ENCODE assay signal across 8 mouse cellular contexts in the genomic region with DNA sequence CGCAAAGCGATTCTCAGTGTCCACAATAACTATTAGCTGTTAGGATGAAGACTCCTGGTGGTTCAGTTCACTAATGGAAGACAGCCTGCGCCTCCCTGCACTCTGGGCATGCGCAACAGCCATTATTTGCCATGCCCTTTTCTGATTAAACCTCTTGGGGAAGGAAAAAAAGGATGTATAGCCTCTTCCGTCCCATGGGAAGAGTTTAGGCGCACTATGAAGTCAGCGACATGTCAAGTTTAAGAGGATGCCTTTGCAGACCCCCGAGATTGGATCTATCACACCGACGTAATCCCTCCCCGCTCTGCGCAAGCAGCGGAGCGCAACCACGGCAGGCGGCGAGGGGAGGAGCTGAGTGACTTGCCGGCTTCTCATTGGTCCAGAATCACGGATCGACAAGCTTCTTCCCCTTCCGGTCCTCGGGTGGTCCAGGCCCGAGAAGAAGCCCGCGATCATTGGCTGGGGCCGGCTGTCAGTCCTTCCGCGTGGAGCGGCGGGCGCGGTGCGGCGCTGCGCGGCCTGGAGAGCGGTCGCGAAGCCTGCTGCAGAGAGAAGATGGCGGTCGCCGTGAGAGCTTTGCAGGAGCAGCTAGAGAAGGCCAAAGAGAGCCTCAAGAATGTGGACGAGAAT. TPM values are rescaled to one million over a fixed set of nuclear protein-coding genes. Genes with fewer than 3 reads are reported as not detected.
A peak's percentile ranks its signal among the peaks of the same experiment; 100 is the strongest.
DNase-seq lines count a peak whose midpoint lies in the region; ATAC-seq and TF ChIP-seq lines count a peak whose summit lies in the region.

A gene (plus strand): TSS at position 437 of the 630 bp plus-strand sequence.

- H3ac ChIP-seq in C2C12 (ENCODE audit: control insufficient read depth, insufficient read length, low read depth) (peak within 1 kb of the TSS; percentile 92), myocyte (ENCODE audit: control insufficient read depth, insufficient read length) (peak within 1 kb of the TSS; percentile 69)

- H3K9ac ChIP-seq in heart, embryonic 11.5 days (ENCODE audit: low read depth, low read length): peak within 1 kb of the TSS; percentile 99
- peak within 1 kb of the TSS; percentile 100 for H3K9ac ChIP-seq in kidney, embryonic 16.5 days (replicated peaks; ENCODE audit: low read length)
- H3K9ac ChIP-seq in liver, adult 2 months (ENCODE audit: low read depth, low read length): peak within 1 kb of the TSS; percentile 88

- H3K27ac ChIP-seq in heart, embryonic 11.5 days (ENCODE audit: low read depth, low read length): peak within 1 kb of the TSS; percentile 92
- H3K27ac ChIP-seq in kidney, embryonic 16.5 days (ENCODE audit: low read length): peak within 1 kb of the TSS; percentile 92
- peak within 1 kb of the TSS; percentile 80 for H3K27ac ChIP-seq in liver, adult 2 months (replicated peaks; ENCODE audit: insufficient read depth, low read depth, low read length)

- H3K4me1 ChIP-seq in erythroblast, embryonic 14.5 days (ENCODE audit: control insufficient read depth): peaks cover 32% of the 10 kb centered on the region
- H3K4me1 ChIP-seq in heart, embryonic 11.5 days (ENCODE audit: control insufficient read depth, insufficient read depth, low read length): no peaks in the 10 kb centered on the region
- peaks cover 9% of the 10 kb centered on the region; the same call in 1 of the 2 replicates for H3K4me1 ChIP-seq in kidney, embryonic 16.5 days (ENCODE audit: insufficient read depth, low read length)
- peaks cover 3% of the 10 kb centered on the region for H3K4me1 ChIP-seq in liver, adult 2 months (ENCODE audit: control insufficient read depth, insufficient read depth, low read length)

- under 1% methylated on average over 43 of the region's 43 CpGs for WGBS in heart, embryonic 11.5 days (ENCODE audit: insufficient replicate concordance)
- under 1% methylated on average over 43 of the region's 43 CpGs for WGBS in kidney, embryonic 16.5 days
- WGBS in liver, adult 2 months: under 1% methylated on average over 43 of the region's 43 CpGs

- peaks cover 31% of the 10 kb centered on the region for H3K79me3 ChIP-seq in C2C12 (ENCODE audit: low read depth)

- TF ChIP-seq CTCF in C2C12 (IDR thresholded peaks at IDR 0.05; ENCODE audit: control insufficient read depth, insufficient read depth, insufficient read length): no peak
- TF ChIP-seq CTCF in brain, embryonic 14.5 days (IDR thresholded peaks at IDR 0.05; ENCODE audit: borderline replicate concordance, extremely low read depth, insufficient read depth, insufficient read length): peak; percentile 27; the same call in 1 of the 2 replicates
- TF ChIP-seq CTCF in liver, adult 2 months (IDR thresholded peaks at IDR 0.05; ENCODE audit: low read depth, low read length): peak; percentile 14; the same call in 1 of the 2 replicates

- peak within 1 kb of the TSS; percentile 91 for H3K4me2 ChIP-seq in heart, embryonic 11.5 days
- peak within 1 kb of the TSS; percentile 96 for H3K4me2 ChIP-seq in kidney, embryonic 16.5 days (replicated peaks; ENCODE audit: low read depth, low read length)
- peak within 1 kb of the TSS; percentile 95 for H3K4me2 ChIP-seq in myocyte (ENCODE audit: low read depth)

- H3K36me3 ChIP-seq in C2C12 (ENCODE audit: control insufficient read depth, insufficient read depth) (peaks cover 37% of the 10 kb centered on the region), myocyte (ENCODE audit: control insufficient read depth, insufficient read depth) (peaks cover 35% of the 10 kb centered on the region)
- H3K36me3 ChIP-seq in erythroblast, embryonic 14.5 days (ENCODE audit: control insufficient read depth): peaks cover 36% of the 10 kb centered on the region
- peaks cover 24% of the 10 kb centered on the region for H3K36me3 ChIP-seq in heart, embryonic 11.5 days (ENCODE audit: control insufficient read depth, insufficient read depth, low read length)
- H3K36me3 ChIP-seq in kidney, embryonic 16.5 days (ENCODE audit: insufficient read depth, low read length): peaks cover 33% of the 10 kb centered on the region
- peaks cover 31% of the 10 kb centered on the region for H3K36me3 ChIP-seq in liver, adult 2 months (ENCODE audit: control insufficient read depth, insufficient read depth, low read length)
- H3K36me3 ChIP-seq in splenic B cell, adult 2 months (ENCODE audit: control insufficient read depth, insufficient read depth, low read length, poor library complexity, severe bottlenecking): peaks cover 8% of the 10 kb centered on the region; the same call in 1 of the 2 replicates

- H3K9me3 ChIP-seq in erythroblast, embryonic 14.5 days (ENCODE audit: control insufficient read depth, low read length): no peaks in the 10 kb centered on the region
- H3K9me3 ChIP-seq in heart, embryonic 11.5 days (replicated peaks; ENCODE audit: control insufficient read depth, low read length): no peaks in the 10 kb centered on the region
- H3K9me3 ChIP-seq in kidney, embryonic 16.5 days (ENCODE audit: low read length): no peaks in the 10 kb centered on the region

- peak; percentile 99 for ATAC-seq in heart, embryonic 11.5 days (replicated peaks; ENCODE audit: insufficient number of reproducible peaks, low FRiP score, low TSS enrichment)
- ATAC-seq in kidney, embryonic 16.5 days (ENCODE audit: low FRiP score, low TSS enrichment): peak; percentile 100

- H3K27me3 ChIP-seq in C2C12 (ENCODE audit: control insufficient read depth, insufficient read depth, insufficient read length): no peaks in the 10 kb centered on the region
- H3K27me3 ChIP-seq in erythroblast, embryonic 14.5 days (ENCODE audit: control insufficient read depth): no peaks in the 10 kb centered on the region
- H3K27me3 ChIP-seq in heart, embryonic 11.5 days (ENCODE audit: control insufficient read depth, insufficient read depth, low read length): no peaks in the 10 kb centered on the region
- no peaks in the 10 kb centered on the region for H3K27me3 ChIP-seq in kidney, embryonic 16.5 days (ENCODE audit: insufficient read depth, low read length)
- H3K27me3 ChIP-seq in liver, adult 2 months (ENCODE audit: control insufficient read depth, insufficient read depth, low read length): no peaks in the 10 kb centered on the region
- no peaks in the 10 kb centered on the region for H3K27me3 ChIP-seq in myocyte (ENCODE audit: control insufficient read depth, insufficient read depth, insufficient read length)
- H3K27me3 ChIP-seq in splenic B cell, adult 2 months (ENCODE audit: control insufficient read depth, insufficient read depth, low read length, poor library complexity, severe bottlenecking): no peaks in the 10 kb centered on the region

- H3K4me3 ChIP-seq in C2C12 (ENCODE audit: insufficient read depth, poor library complexity, severe bottlenecking) (peak within 1 kb of the TSS; percentile 93), myocyte (peak within 1 kb of the TSS; percentile 84)
- peak within 1 kb of the TSS; percentile 98 for H3K4me3 ChIP-seq in erythroblast, embryonic 14.5 days (replicated peaks)
- H3K4me3 ChIP-seq in heart, embryonic 11.5 days (ENCODE audit: low read depth, low read length): peak within 1 kb of the TSS; percentile 100
- H3K4me3 ChIP-seq in kidney, embryonic 16.5 days (ENCODE audit: low read length): peak within 1 kb of the TSS; percentile 98
- H3K4me3 ChIP-seq in liver, adult 2 months (ENCODE audit: insufficient read depth, low read depth, low read length): peak within 1 kb of the TSS; percentile 78

- H3K79me2 ChIP-seq in C2C12 (ENCODE audit: control insufficient read depth, insufficient read depth): peaks cover 46% of the 10 kb centered on the region
- H3K79me2 ChIP-seq in liver, adult 2 months (ENCODE audit: control insufficient read depth, insufficient read depth, low read length): peaks cover 6% of the 10 kb centered on the region
- H3K79me2 ChIP-seq in myocyte (ENCODE audit: control insufficient read depth, insufficient read depth): peaks cover 25% of the 10 kb centered on the region

- peak; percentile 81 for TF ChIP-seq POLR2A in brain, embryonic 14.5 days (IDR thresholded peaks at IDR 0.05; ENCODE audit: borderline replicate concordance, extremely low read depth, insufficient read depth, insufficient read length, poor library complexity, severe bottlenecking)
- peak; percentile 76 for TF ChIP-seq POLR2A in liver, adult 2 months (IDR thresholded peaks at IDR 0.05; ENCODE audit: extremely low read depth, insufficient read depth, low read length)
- TF ChIP-seq POLR2A in myocyte (IDR thresholded peaks at IDR 0.05; ENCODE audit: insufficient read length, low read depth): peak; percentile 79

- peak; percentile 99 for DNase-seq in brain, embryonic 14.5 days (ENCODE audit: low read depth)
- DNase-seq in liver, adult 2 months (ENCODE audit: extremely low read depth, low read depth, low spot score): peak; percentile 92
- DNase-seq in splenic B cell, adult 2 months (ENCODE audit: low read depth, low spot score): peak; percentile 97

TF ChIP-seq in C2C12, 6 proteins besides CTCF, POLR2A, EP300 and RAD21:
- TF ChIP-seq MAX (IDR thresholded peaks at IDR 0.05) (peak; percentile 67), USF1 (IDR thresholded peaks at IDR 0.05; ENCODE audit: low read depth) (no peak)

TF ChIP-seq in myocyte, 11 proteins besides CTCF, POLR2A, EP300 and RAD21:
- TF ChIP-seq TCF12 (IDR thresholded peaks at IDR 0.05; ENCODE audit: insufficient read depth, poor library complexity, severe bottlenecking): no peak
- peak; percentile 76 for TF ChIP-seq POLR2AphosphoS2 (IDR thresholded peaks at IDR 0.05; ENCODE audit: insufficient read length, low read depth)
- TF ChIP-seq MAX (IDR thresholded peaks at IDR 0.05; ENCODE audit: low read depth): peak; percentile 21

RNA-seq across cellular contexts. Expression of the gene that starts here (rescaled TPM):
- polyA plus RNA-seq in C2C12 (2012; fragmentation: generic; extraction: Trizol) (14.7 TPM), myocyte (2012; fragmentation: generic; extraction: Trizol) (7.6 TPM)
- 58.3 and 89.4 TPM in 2 replicates for polyA plus RNA-seq in brain, embryonic 14.5 days (2012; rRNA removed)
- polyA plus RNA-seq in erythroblast, embryonic 14.5 days (2012): 5.0 and 5.9 TPM in 2 replicates
- 68.5 and 74.1 TPM in 2 replicates for polyA plus RNA-seq in heart, embryonic 11.5 days (2014; fragmentation: Nextera tagmentation; extraction: Ambion mirVana)
- 88.9 and 106 TPM in 2 replicates for polyA plus RNA-seq in kidney, embryonic 16.5 days (2015; fragmentation: Nextera tagmentation; extraction: Ambion mirVana)
- total RNA-seq in liver, adult 2 months (2014; rRNA removed): 7.3 and 9.9 TPM in 2 replicates
- polyA plus RNA-seq in liver, adult 2 months (2012; rRNA removed): 4.7 and 8.6 TPM in 2 replicates

Comparison
In these comparisons a context has a peak if more than half of its experiments do, and no peak if none do; other contexts are left out.
1. Peak in every context shown above with its lines: DNase-seq, ATAC-seq, H3K4me3 ChIP-seq and H3K27ac ChIP-seq.